Mouse (Mus musculus) kidney, adult 2 months (tissue): Measurements from ENCODE around the gene Card14. TPM values are rescaled to one million over a fixed set of nuclear protein-coding genes. Genes with fewer than 3 reads are reported as not detected.
"Not testable (repeated sequence)": the region's sequence is repeated elsewhere in the genome, so short reads cannot be mapped to it uniquely, and the experiment has no call there.

ENCODE experiments used
- DNase-seq: peaks from one replicate; pipeline ENCODE4 v3.0.0; 2021
- H3K27ac ChIP-seq: fragments of 200-500 bp; 2 replicates; pipeline ENCODE4 v1.5.1; 2012; ENCODE audit warnings: low read depth, low read length, control low read depth, inconsistent platforms; ENCODE audit not compliant: insufficient read depth
- H3K27me3 ChIP-seq: fragments of 200-500 bp; replicated peaks from 2 replicates; pipeline ENCODE4 v1.6.1; 2012; ENCODE audit warnings: mild to moderate bottlenecking, moderate library complexity, low read length, inconsistent platforms; ENCODE audit not compliant: control insufficient read depth, insufficient read depth
- H3K36me3 ChIP-seq: fragments of 200-500 bp; 2 replicates; pipeline ENCODE4 v1.6.1; 2012; ENCODE audit warnings: mild to moderate bottlenecking, moderate library complexity, low read length, inconsistent platforms; ENCODE audit not compliant: control insufficient read depth, insufficient read depth
- H3K4me1 ChIP-seq: fragments of 200-500 bp; 2 replicates; pipeline ENCODE4 v1.6.1; 2011; ENCODE audit warnings: low read length; ENCODE audit not compliant: control insufficient read depth, insufficient read depth
- H3K4me3 ChIP-seq: fragments of 200-500 bp; 2 replicates; pipeline ENCODE4 v1.5.1; 2011; ENCODE audit warnings: mild to moderate bottlenecking, low read depth, low read length, control low read depth; ENCODE audit not compliant: insufficient read depth
- CTCF ChIP-seq: fragments of 200-500 bp; conservative IDR thresholded peaks from 2 replicates; pipeline ENCODE4 v1.5.1; 2011; ENCODE audit warnings: low read depth, mild to moderate bottlenecking, control low read depth, low read length, moderate library complexity, mixed read lengths; ENCODE audit not compliant: insufficient read depth, insufficient read length
- POLR2A ChIP-seq: fragments of 200-500 bp; IDR thresholded peaks from one replicate; pipeline ENCODE4 v1.6.1; 2011; ENCODE audit warnings: low read depth, low read length, control low read depth
- WGBS: fragments of 180-500 bp; shearing (Covaris S2); methylation state at CpG from one replicate; pipeline ENCODE4 v1.1.7; 2018; 5-methylcytosine and 5-hydroxymethylcytosine counted together
- polyA plus RNA-seq: library from polyadenylated mRNA; depleted of rRNA; stranded (reverse); fragments of >200 nt; gene quantifications from 2 replicates; pipeline ENCODE4 v1.2.3, GENCODE M21; 2012

Card14 gene
- polyA plus RNA-seq, 1 experiment = 3.7 TPM

DNA sequence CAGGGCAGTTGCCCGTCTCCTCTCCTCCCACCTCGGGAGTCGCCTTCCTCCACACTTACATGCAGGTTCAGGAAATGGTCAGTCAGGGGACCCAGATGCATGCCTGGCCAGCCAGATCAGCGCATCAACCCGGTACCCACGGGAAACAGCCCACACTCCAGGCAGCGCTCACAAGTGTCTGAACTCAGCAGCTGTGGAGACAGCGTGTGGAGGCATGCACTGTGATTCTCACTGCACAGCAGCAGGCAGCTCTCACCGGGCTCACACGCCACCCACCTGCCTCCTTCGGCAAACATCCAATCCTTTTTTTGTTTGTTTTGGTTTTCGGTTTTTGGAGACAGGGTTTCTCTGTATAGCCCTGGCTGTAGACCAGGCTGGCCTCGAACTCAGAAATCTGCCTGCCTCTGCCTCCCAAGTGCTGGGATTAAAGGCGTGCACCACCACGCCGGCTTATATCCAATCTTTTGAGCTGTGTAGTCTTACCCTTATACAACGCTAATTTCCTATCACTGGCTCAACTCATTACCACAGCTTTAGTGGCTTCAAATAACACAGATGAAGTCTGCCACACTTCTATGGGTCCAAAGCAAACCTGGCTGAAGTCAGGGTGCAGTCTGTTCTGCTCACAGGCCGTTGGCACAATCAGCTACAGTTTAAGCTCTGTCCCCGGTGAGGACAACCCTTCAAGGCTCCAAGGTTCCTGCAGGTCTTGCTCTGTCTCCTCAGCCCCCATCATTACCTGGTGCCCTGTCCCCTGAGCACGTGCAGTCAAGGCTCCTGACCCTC is 20.2 kb upstream of the Card14 start:
- WGBS = 85% methylated on average over 20 of the region's 20 CpGs
- Histone ChIP-seq H3K27me3 (no peaks in the 10 kb centered on the region), H3K36me3 (no peaks in the 10 kb centered on the region; the same call in 1 of the 2 replicates), H3K4me1 (no peaks in the 10 kb centered on the region), H3K27ac (no peak overlapping the region), H3K4me3 (no peak overlapping the region)
- TF ChIP-seq CTCF (no peak), POLR2A (no peak)
- no peak for DNase-seq

GRCm38 (mm10) chr11:119292861-119293260 is 14.7 kb upstream of the Card14 start:
- H3K27ac ChIP-seq, H3K36me3 ChIP-seq, DNase-seq, H3K4me1 ChIP-seq, H3K27me3 ChIP-seq, H3K4me3 ChIP-seq: not testable (repeated sequence)
- 93% methylated on average over 8 of the region's 8 CpGs for WGBS

GRCm38 (mm10) chr11:119297996-119298395 is 9.6 kb upstream of the Card14 start:
- Histone ChIP-seq H3K27me3 (no peaks in the 10 kb centered on the region), H3K36me3 (no peaks in the 10 kb centered on the region; the same call in 1 of the 2 replicates), H3K4me1 (peaks cover 4% of the 10 kb centered on the region; the same call in 1 of the 2 replicates), H3K4me3 (no peak overlapping the region), H3K27ac (no peak overlapping the region)
- no peak for DNase-seq
- 74% methylated on average over 6 of the region's 6 CpGs for WGBS
- no peak for TF ChIP-seq CTCF
- TF ChIP-seq POLR2A = no peak

- H3K36me3 ChIP-seq = no peaks in the 10 kb centered on the region; the same call in 1 of the 2 replicates
- DNase-seq = no peak
- H3K27ac ChIP-seq = no peak overlapping the region
- no peaks in the 10 kb centered on the region for H3K27me3 ChIP-seq
- WGBS = 5% methylated on average over 7 of the region's 7 CpGs
- TF ChIP-seq POLR2A (no peak), CTCF (no peak)
- peak overlapping the region; percentile 98 for H3K4me3 ChIP-seq
- peaks cover 4% of the 10 kb centered on the region; the same call in 1 of the 2 replicates for H3K4me1 ChIP-seq
Observed at GRCm38 (mm10) chr11:119298917-119299316, 8.7 kb upstream of the Card14 start.

DNA sequence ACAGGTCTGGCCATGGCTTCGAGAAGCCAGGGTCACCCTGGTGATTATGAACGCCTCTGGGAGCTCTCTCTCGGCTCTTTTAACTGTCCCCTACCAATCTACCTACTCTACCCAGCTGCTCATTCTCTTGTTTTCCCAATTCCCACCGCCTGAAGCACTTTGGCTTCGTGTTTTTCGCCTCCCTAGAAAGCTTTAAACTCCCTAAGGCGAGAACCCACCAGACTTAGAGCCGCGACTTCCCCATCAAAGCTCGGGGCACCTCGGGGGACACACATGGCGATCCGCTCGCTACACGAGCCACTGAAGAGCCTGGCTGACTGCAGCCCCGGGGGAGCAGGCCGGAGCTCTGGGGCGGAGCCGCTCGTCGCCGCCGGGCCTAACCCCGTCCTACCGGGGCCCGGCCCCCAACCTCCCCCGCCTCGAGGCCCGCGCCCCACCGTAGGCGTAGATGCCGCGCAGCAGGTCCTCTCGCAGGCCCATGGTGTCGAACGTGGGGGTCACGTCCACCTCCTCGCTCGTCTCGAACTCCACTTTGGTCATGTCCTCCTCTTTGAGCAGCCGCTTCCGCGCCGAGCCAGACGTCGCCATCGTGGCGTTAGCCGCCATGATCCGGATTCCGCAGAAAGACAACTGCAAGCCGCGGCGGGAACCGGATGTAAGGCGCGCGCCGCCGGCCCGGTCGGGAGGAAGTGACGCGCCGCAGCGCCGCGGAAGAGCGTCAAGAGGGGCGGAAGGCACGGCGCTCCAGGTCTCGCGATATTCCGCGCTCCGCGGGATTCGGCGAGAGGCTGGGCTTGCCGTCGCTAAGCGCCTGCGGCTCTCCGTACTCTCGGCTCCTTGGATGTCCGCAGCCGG is 8.0 kb upstream of the Card14 start, which contains the start of gene Eif4a3:
Gene Eif4a3 (minus strand): TSS at position 699 of the 855 bp plus-strand sequence.
- Histone ChIP-seq H3K36me3 (no peaks in the 10 kb centered on the region; the same call in 1 of the 2 replicates), H3K27ac (peak within 1 kb of the TSS; percentile 84), H3K27me3 (no peaks in the 10 kb centered on the region), H3K4me1 (peaks cover 4% of the 10 kb centered on the region; the same call in 1 of the 2 replicates), H3K4me3 (peak within 1 kb of the TSS; percentile 98)
- TF ChIP-seq CTCF (no peak), POLR2A (no peak)
- DNase-seq = peak; percentile 96
- WGBS = under 1% methylated on average over 89 of the region's 89 CpGs

GRCm38 (mm10) chr11:119300246-119300935 is 7.2 kb upstream of the Card14 start:
- Histone ChIP-seq H3K4me1 (peaks cover 4% of the 10 kb centered on the region; the same call in 1 of the 2 replicates), H3K4me3 (peak overlapping the region; percentile 98), H3K27me3 (no peaks in the 10 kb centered on the region), H3K27ac (peak overlapping the region; percentile 84), H3K36me3 (no peaks in the 10 kb centered on the region; the same call in 1 of the 2 replicates)
- TF ChIP-seq CTCF (no peak), POLR2A (no peak)
- no peak for DNase-seq
- 2% methylated on average over 31 of the region's 31 CpGs for WGBS
